Mouse (Mus musculus): ENCODE measurements at regions not wholly inside any gene's neighbourhood (a gene's known extent, or its start where the extent isn't known, plus 50 kb on each side); places are given as distances from the start of the nearest gene placed in this dataset.

GRCm38 (mm10) chr17:78097699-78098098 is 102.3 kb upstream of the Crim1 start:
- Histone ChIP-seq H3K4me3 (replicated peaks) (no peak overlapping the region), H3K27me3 (no peaks in the 10 kb centered on the region), H3K4me2 (replicated peaks) (no peak overlapping the region), H3K4me1 (no peaks in the 10 kb centered on the region), H3K9ac (no peak overlapping the region), H3K27ac (replicated peaks) (no peak overlapping the region), H3K36me3 (no peaks in the 10 kb centered on the region), H3K9me3 (replicated peaks) (no peaks in the 10 kb centered on the region)
- ATAC-seq (ENCODE audit: insufficient number of reproducible peaks, low FRiP score, low TSS enrichment, low read depth): no peak
- WGBS: 33% methylated on average over 1 of the region's 1 CpGs

GRCm38 (mm10) chr17:78108793-78109192 is 91.3 kb upstream of the Crim1 start:
- 93% methylated on average over 6 of the region's 6 CpGs for WGBS
- no peak for ATAC-seq (ENCODE audit: insufficient number of reproducible peaks, low FRiP score, low TSS enrichment, low read depth)
- Histone ChIP-seq H3K27ac (replicated peaks) (no peak overlapping the region), H3K4me1 (no peaks in the 10 kb centered on the region), H3K4me2 (replicated peaks) (no peak overlapping the region), H3K36me3 (no peaks in the 10 kb centered on the region), H3K27me3 (no peaks in the 10 kb centered on the region), H3K4me3 (replicated peaks) (no peak overlapping the region), H3K9ac (no peak overlapping the region), H3K9me3 (replicated peaks) (no peaks in the 10 kb centered on the region)

GRCm38 (mm10) chr17:78109364-78110222 is 90.5 kb upstream of the Crim1 start:
- H3K9me3 ChIP-seq (replicated peaks): no peaks in the 10 kb centered on the region
- H3K4me3 ChIP-seq (replicated peaks): no peak overlapping the region
- H3K36me3 ChIP-seq: no peaks in the 10 kb centered on the region
- WGBS: 72% methylated on average over 7 of the region's 7 CpGs
- ATAC-seq (ENCODE audit: insufficient number of reproducible peaks, low FRiP score, low TSS enrichment, low read depth): no peak
- H3K4me1 ChIP-seq: no peaks in the 10 kb centered on the region
- H3K9ac ChIP-seq: no peak overlapping the region
- no peaks in the 10 kb centered on the region for H3K27me3 ChIP-seq
- no peak overlapping the region for H3K4me2 ChIP-seq (replicated peaks)
- no peak overlapping the region for H3K27ac ChIP-seq (replicated peaks)

- Histone ChIP-seq H3K4me3 (replicated peaks) (no peak overlapping the region), H3K4me2 (replicated peaks) (no peak overlapping the region)
These were observed 67.9 kb upstream of the Crim1 start for GRCm38 (mm10) chr17:78132116-78132515.

GRCm38 (mm10) chr17:78137986-78138385 is 62.1 kb upstream of the Crim1 start:
- no peak overlapping the region for H3K9ac ChIP-seq
- no peaks in the 10 kb centered on the region for H3K9me3 ChIP-seq (replicated peaks)
- no peaks in the 10 kb centered on the region for H3K36me3 ChIP-seq
- WGBS: 55% methylated on average over 1 of the region's 1 CpGs
- H3K4me2 ChIP-seq (replicated peaks): no peak overlapping the region
- no peaks in the 10 kb centered on the region for H3K4me1 ChIP-seq
- H3K27ac ChIP-seq (replicated peaks): no peak overlapping the region
- H3K4me3 ChIP-seq (replicated peaks): no peak overlapping the region
- no peaks in the 10 kb centered on the region for H3K27me3 ChIP-seq
- no peak for ATAC-seq (ENCODE audit: insufficient number of reproducible peaks, low FRiP score, low TSS enrichment, low read depth)

More at GRCm38 (mm10) chr17:78132116-78132515, 67.9 kb upstream of the Crim1 start:
- 83% methylated on average over 1 of the region's 1 CpGs for WGBS
- Histone ChIP-seq H3K4me1 (no peaks in the 10 kb centered on the region), H3K9ac (no peak overlapping the region), H3K27me3 (no peaks in the 10 kb centered on the region), H3K9me3 (replicated peaks) (no peaks in the 10 kb centered on the region), H3K27ac (replicated peaks) (no peak overlapping the region), H3K36me3 (no peaks in the 10 kb centered on the region)
- no peak for ATAC-seq (ENCODE audit: insufficient number of reproducible peaks, low FRiP score, low TSS enrichment, low read depth)

- Histone ChIP-seq H3K36me3 (no peaks in the 10 kb centered on the region), H3K4me2 (replicated peaks) (no peak overlapping the region), H3K4me1 (no peaks in the 10 kb centered on the region), H3K9me3 (replicated peaks) (no peaks in the 10 kb centered on the region), H3K27me3 (no peaks in the 10 kb centered on the region), H3K27ac (replicated peaks) (no peak overlapping the region), H3K9ac (no peak overlapping the region), H3K4me3 (replicated peaks) (no peak overlapping the region)
- no peak for ATAC-seq (ENCODE audit: insufficient number of reproducible peaks, low FRiP score, low TSS enrichment, low read depth)
- 86% methylated on average over 7 of the region's 7 CpGs for WGBS
These were observed 59.4 kb upstream of the Crim1 start for GRCm38 (mm10) chr17:78140660-78141059.

GRCm38 (mm10) chr17:78141136-78141535 is 58.9 kb upstream of the Crim1 start:
- ATAC-seq (ENCODE audit: insufficient number of reproducible peaks, low FRiP score, low TSS enrichment, low read depth): no peak
- no peak overlapping the region for H3K4me2 ChIP-seq (replicated peaks)
- no peaks in the 10 kb centered on the region for H3K36me3 ChIP-seq
- 78% methylated on average over 3 of the region's 3 CpGs for WGBS
- no peak overlapping the region for H3K27ac ChIP-seq (replicated peaks)
- H3K4me1 ChIP-seq: no peaks in the 10 kb centered on the region
- H3K9ac ChIP-seq: no peak overlapping the region
- no peaks in the 10 kb centered on the region for H3K27me3 ChIP-seq
- no peaks in the 10 kb centered on the region for H3K9me3 ChIP-seq (replicated peaks)
- H3K4me3 ChIP-seq (replicated peaks): no peak overlapping the region

- Histone ChIP-seq H3K4me3 (replicated peaks) (no peak overlapping the region), H3K27ac (replicated peaks) (no peak overlapping the region), H3K4me2 (replicated peaks) (no peak overlapping the region), H3K4me1 (no peaks in the 10 kb centered on the region), H3K36me3 (no peaks in the 10 kb centered on the region), H3K27me3 (no peaks in the 10 kb centered on the region), H3K9ac (no peak overlapping the region), H3K9me3 (replicated peaks) (no peaks in the 10 kb centered on the region)
- ATAC-seq (ENCODE audit: insufficient number of reproducible peaks, low FRiP score, low TSS enrichment, low read depth): no peak
- WGBS: 81% methylated on average over 7 of the region's 7 CpGs
These were observed 57.6 kb upstream of the Crim1 start for GRCm38 (mm10) chr17:78142431-78142830.

GRCm38 (mm10) chr17:78145335-78145734 is 54.7 kb upstream of the Crim1 start:
- no peak overlapping the region for H3K4me2 ChIP-seq (replicated peaks)
- no peaks in the 10 kb centered on the region for H3K27me3 ChIP-seq
- H3K36me3 ChIP-seq: no peaks in the 10 kb centered on the region
- H3K4me1 ChIP-seq: no peaks in the 10 kb centered on the region
- ATAC-seq (ENCODE audit: insufficient number of reproducible peaks, low FRiP score, low TSS enrichment, low read depth): no peak
- H3K9ac ChIP-seq: no peak overlapping the region
- H3K4me3 ChIP-seq (replicated peaks): no peak overlapping the region
- H3K27ac ChIP-seq (replicated peaks): no peak overlapping the region
- H3K9me3 ChIP-seq (replicated peaks): no peaks in the 10 kb centered on the region
- 57% methylated on average over 4 of the region's 4 CpGs for WGBS

All from embryonic facial prominence, embryonic 15.5 days (tissue).